Comparison of ENCODE assay signal across 11 mouse cellular contexts in genomic region chr4:135314419-135314832, GRCm38 (mm10). TPM values are rescaled to one million over a fixed set of nuclear protein-coding genes. Genes with fewer than 3 reads are reported as not detected.
DNase-seq lines count a peak whose midpoint lies in the region; ATAC-seq and TF ChIP-seq lines count a peak whose summit lies in the region.
"Had no signal": no experiment of that assay in that cellular context is flagged by ENCODE, and none has a peak within 500 bp of the region (broad histone marks: within the 10 kb centered on the region; RNA-seq: fewer than 3 reads in every experiment).

No protein-coding gene starts in this region.

- DNase-seq in gastrocnemius, adult 2 months: no peak
- DNase-seq in gastrocnemius, postnatal 25 days: no peak
- DNase-seq in 416B (ENCODE audit: low read depth): peak; percentile 42
- peak; percentile 70 for DNase-seq in liver, embryonic 13.5 days
- DNase-seq in layer of hippocampus, adult 9-11 months: no peak
- DNase-seq in left cerebral cortex, adult 11 months (ENCODE audit: low spot score): no peak
- no peak for DNase-seq in embryo, embryonic 10.5 days (ENCODE audit: low spot score)
- DNase-seq: kidney, adult 11 months had no signal

- H3K9me3 ChIP-seq in erythroblast, embryonic 14.5 days (ENCODE audit: control insufficient read depth, low read length): peaks cover 15% of the 10 kb centered on the region
- peaks cover 9% of the 10 kb centered on the region for H3K9me3 ChIP-seq in liver, embryonic 13.5 days (replicated peaks)

- intact Hi-C loops in gastrocnemius, adult 2 months (cut with DNase I): loop anchor here (10.0 kb wide), 1 partner anchor 370 kb away; no protein-coding TSS in a partner anchor

- H3K4me3 ChIP-seq in gastrocnemius, adult 2 months: no peak overlapping the region
- peak overlapping the region; percentile 57 for H3K4me3 ChIP-seq in erythroblast, embryonic 14.5 days (replicated peaks)
- peak overlapping the region; percentile 44 for H3K4me3 ChIP-seq in liver, embryonic 13.5 days (replicated peaks)
- H3K4me3 ChIP-seq: embryonic facial prominence, embryonic 15.5 days had no signal

- peak overlapping the region; percentile 86 for H3K27ac ChIP-seq in gastrocnemius, adult 2 months
- H3K27ac ChIP-seq in liver, embryonic 13.5 days: peak overlapping the region; percentile 96
- H3K27ac ChIP-seq: embryonic facial prominence, embryonic 15.5 days had no signal

- ATAC-seq in liver, embryonic 13.5 days (ENCODE audit: low read depth): peak; percentile 79

- peak overlapping the region; percentile 76 for H3K4me2 ChIP-seq in liver, embryonic 13.5 days
- H3K4me2 ChIP-seq: embryonic facial prominence, embryonic 15.5 days; midbrain, embryonic 11.5 days had no signal

- H3K27me3 ChIP-seq in erythroblast, embryonic 14.5 days (ENCODE audit: control insufficient read depth): no peaks in the 10 kb centered on the region; the same call in 1 of the 2 replicates
- H3K27me3 ChIP-seq in liver, embryonic 13.5 days: no peaks in the 10 kb centered on the region
- H3K27me3 ChIP-seq: embryonic facial prominence, embryonic 15.5 days had no signal

- H3K36me3 ChIP-seq in erythroblast, embryonic 14.5 days (ENCODE audit: control insufficient read depth): peaks cover 65% of the 10 kb centered on the region
- peaks cover 45% of the 10 kb centered on the region for H3K36me3 ChIP-seq in liver, embryonic 13.5 days

- 21% methylated on average over 11 of the region's 11 CpGs for WGBS in liver, embryonic 13.5 days (ENCODE audit: insufficient replicate concordance)

- TF ChIP-seq CTCF in gastrocnemius, adult 2 months (IDR thresholded peaks at IDR 0.05): no peak

- peaks cover 70% of the 10 kb centered on the region for H3K4me1 ChIP-seq in erythroblast, embryonic 14.5 days (ENCODE audit: control insufficient read depth)
- peaks cover 62% of the 10 kb centered on the region for H3K4me1 ChIP-seq in liver, embryonic 13.5 days (replicated peaks)

- H3K9ac ChIP-seq in liver, embryonic 13.5 days: peak overlapping the region; percentile 70
- H3K9ac ChIP-seq: embryonic facial prominence, embryonic 15.5 days had no signal

RNA-seq across cellular contexts. Expression of gene Srrm1, which starts 38.7 kb away (rescaled TPM):
- 10 to 100 TPM; 68.8 to 71.7 TPM for total RNA-seq in gastrocnemius, adult 2 months (2021)
- total RNA-seq in gastrocnemius, postnatal 25 days (2021): 10 to 100 TPM; 52.9 to 58.1 TPM
- polyA plus RNA-seq in erythroblast, embryonic 14.5 days (2012): 52.0 and 52.9 TPM in 2 replicates
- 159 and 203 TPM in 2 replicates for polyA plus RNA-seq in liver, embryonic 13.5 days (2015; fragmentation: Nextera tagmentation; extraction: Ambion mirVana)

RNA-seq across cellular contexts. Expression of gene Clic4, which starts 41.8 kb away (rescaled TPM):
- total RNA-seq in gastrocnemius, adult 2 months (2021): 10 to 100 TPM; 16.9 to 33.9 TPM
- 10 to 100 TPM; 28.6 to 38.0 TPM for total RNA-seq in gastrocnemius, postnatal 25 days (2021)
- polyA plus RNA-seq in erythroblast, embryonic 14.5 days (2012): 3.6 and 3.8 TPM in 2 replicates
- polyA plus RNA-seq in liver, embryonic 13.5 days (2015; fragmentation: Nextera tagmentation; extraction: Ambion mirVana): 109 and 131 TPM in 2 replicates

Comparison
In these comparisons a context has a peak if more than half of its experiments do, and no peak if none do; other contexts are left out.
1. DNase-seq: peak in 416B (single experiment) and liver, embryonic 13.5 days (single experiment); none in gastrocnemius, adult 2 months (single experiment), gastrocnemius, postnatal 25 days (single experiment), layer of hippocampus, adult 9-11 months (single experiment), left cerebral cortex, adult 11 months (single experiment) and embryo, embryonic 10.5 days (single experiment).